Mouse (Mus musculus) adrenal gland, adult (tissue): ENCODE results near the gene Urod.

Experiments used
- DNase-seq, 2 experiments: peaks; one replicate each; pipeline ENCODE4 v3.0.0; 2022 to 2023; ENCODE audit warnings: low spot score in 1 of 2; ENCODE audit not compliant: inconsistent age in 2 of 2

Urod gene

DNA sequence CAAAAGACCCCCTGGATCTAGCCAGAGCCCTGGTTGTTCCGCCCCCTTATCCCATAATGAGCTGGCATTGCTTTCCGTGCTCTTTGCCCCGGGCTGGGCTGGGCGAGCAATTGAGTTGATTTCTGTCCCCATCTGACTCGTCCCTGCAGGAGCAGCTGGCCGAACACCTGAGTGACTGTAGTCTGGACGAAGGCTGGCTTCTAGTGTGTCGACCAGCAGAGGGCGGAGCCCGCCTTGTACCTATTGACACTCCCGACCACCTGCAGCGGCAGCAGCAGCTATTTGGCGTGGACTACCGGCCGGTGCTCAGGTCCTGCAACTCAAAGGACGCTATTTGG, 1.6 kb upstream of the Urod start:
- DNase-seq = peak; percentile 58 to 77

DNA sequence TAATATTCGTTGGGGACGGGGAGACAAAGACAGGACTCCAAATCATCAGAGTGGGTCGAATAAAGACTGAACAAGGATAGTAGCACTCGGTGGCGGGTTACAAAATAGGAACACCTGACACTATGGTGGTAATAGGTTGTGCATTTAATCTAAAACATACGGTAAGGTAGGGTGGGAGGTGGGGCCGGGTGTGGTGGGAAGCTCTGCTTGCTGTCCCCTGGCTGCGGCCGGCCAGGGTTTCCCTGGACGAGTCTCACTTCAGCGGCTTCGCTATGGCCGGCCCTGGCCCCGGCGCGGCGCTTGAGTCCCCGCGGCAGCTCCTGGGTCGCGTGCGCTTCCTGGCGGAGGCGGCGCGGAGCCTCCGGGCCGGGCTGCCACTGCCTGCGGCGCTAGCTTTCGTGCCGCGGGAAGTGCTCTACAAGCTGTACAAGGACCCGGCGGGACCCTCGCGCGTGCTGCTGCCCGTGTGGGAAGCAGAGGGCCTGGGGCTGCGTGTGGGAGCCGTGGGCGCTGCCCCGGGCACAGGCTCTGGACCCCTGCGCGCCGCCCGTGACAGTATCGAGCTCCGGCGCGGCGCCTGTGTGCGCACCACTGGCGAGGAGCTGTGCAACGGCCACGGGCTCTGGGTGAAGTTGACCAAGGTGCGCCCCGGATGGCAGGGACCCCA, 1.1 kb upstream of the Urod start, which contains the start of gene Hectd3:
Hectd3 (plus strand) TSS at position 187 of the 667 bp plus-strand sequence.
- peak; percentile 71 to 89 for DNase-seq

DNA sequence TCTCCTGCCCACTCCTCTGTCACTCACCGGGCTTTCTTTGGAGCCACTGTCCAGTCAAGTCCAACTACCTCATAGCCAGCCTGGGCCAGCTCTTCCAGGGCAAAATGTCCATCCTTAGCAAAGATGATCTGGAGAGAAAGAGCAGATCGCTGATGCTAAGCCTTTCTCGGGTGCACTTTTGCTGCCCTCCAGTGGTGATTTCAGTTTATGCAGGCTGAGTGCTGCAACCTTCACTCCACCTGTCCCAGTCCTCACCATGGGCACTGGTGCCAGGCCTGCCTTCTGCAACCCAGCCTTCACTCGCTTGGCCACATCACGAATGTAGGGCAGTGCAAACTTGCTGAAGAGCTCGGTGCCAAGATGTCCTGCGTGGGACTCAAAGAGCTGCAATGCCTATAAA, 2.8 kb downstream of the Urod start:
- DNase-seq = peak; percentile 76 to 94

DNA sequence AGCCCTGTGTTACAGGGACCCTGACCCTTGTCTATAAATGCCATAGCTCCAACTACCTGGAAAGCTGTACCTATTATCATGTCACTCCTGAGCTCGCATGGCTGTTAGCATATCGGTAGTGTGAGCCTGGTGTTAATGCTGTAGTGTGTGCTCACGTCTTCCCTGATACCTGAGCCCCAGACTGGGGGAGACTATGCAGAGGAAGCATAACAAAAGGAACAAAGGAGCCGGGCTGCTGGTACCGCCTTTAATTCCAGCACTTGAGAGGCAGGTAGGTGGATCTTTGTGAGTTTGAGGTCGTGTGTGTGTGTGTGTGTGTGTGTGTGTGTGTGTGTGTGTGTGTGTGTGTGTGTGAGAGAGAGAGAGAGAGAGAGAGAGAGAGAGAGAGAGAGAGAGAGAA, 4.5 kb downstream of the Urod start:
- no peak for DNase-seq

DNA sequence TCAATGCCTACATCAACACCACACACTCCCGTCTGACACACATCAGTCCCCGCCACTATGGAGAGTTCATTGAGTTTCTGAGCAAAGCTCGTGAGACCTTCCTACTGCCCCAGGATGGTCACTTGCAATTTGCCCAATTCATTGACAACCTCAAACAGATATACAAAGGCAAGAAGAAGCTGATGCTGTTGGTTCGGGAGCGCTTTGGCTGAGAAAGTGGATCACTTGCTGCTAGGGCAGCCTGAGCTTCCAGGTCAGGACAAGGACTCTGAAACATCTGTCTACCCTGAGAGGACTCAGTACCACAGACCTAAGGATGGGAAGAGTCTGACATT, 7.1 kb downstream of the Urod start:
- DNase-seq = no peak

DNA sequence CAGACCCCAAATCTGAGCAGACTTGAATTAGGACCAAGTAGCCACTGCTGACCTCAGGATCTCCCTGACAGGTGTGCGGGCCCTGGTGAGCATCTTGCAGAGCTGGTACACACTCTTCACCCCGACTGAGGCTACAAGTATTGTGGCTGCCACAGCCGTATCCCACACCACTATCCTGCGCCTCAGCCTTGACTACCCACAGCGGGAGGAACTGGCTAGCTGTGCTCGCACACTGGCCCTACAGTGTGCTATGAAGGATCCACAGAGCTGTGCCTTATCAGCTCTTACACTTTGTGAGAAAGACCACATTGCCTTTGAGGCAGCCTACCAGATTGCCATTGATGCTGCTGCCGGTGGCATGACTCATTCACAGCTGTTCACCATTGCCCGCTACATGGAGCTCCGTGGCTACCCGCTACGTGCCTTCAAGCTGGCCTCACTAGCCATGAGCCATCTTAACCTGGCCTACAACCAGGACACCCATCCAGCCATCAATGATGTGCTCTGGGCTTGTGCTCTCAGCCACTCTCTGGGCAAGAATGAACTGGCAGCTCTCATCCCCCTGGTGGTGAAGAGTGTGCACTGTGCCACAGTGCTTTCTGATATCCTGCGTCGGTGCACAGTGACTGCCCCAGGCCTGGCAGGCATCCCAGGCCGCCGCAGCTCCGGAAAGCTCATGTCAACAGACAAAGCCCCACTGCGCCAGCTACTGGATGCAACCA, 7.7 kb downstream of the Urod start:
- peak; percentile 88 to 92 for DNase-seq

DNA sequence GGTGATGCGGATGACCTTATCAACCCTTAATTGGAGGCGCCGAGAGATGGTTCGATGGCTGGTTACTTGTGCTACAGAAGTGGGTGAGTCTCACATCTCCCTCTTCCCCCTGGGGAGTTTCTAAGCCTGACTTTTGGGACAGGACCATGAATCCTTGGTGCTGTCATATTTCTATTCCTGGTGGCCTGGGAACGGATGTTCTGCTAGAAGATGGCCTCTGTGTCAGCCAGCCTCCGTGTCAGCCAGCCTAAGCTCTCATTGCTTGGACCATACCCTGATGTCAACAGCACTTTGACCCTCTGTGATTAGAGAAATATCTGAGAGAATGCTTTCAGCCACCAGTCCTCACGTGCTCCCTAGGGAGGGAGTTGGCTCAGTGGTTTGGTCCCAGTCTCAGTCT, 8.5 kb downstream of the Urod start:
- DNase-seq = no peak

DNA sequence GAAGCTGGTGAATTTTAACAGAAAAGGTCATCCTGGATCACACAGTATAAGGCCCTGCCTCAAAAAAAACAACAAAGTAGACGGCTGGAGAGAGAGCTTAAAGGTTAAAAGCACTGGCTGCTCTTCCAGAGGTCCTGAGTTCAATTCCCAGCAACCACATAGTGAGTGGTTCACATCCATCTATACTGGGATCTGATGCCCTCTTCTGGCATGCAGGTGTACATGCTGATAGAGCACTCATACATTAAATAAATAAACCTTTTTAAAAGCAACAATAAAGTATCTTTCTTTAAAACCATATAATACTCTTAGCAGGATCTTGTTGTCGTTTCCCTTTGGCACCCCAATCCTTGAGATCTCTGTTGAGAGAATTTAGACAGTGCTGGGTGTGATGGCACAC, 17.7 kb downstream of the Urod start:
- no peak for DNase-seq

DNA sequence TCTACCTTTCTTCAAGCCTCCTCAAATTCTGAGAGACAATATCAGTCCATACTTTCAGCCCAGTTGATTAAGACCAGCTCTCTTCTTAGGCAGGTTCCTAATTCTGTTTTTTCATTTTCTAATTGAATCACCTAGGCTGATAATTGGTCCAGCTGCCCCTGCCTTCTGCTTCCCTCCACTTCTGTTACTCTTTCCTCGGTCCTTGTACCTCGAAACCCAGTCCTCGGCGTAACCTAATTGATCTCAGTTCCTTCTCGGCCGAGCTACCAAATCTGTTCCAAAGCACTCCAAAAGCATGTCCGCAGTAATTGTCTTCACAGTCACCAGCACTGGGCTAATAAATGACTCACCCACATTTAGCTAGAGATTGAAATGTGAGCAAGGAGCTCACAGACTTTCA, 39.3 kb downstream of the Urod start:
- DNase-seq = peak in 1 of 2 experiments; percentile 20

DNA sequence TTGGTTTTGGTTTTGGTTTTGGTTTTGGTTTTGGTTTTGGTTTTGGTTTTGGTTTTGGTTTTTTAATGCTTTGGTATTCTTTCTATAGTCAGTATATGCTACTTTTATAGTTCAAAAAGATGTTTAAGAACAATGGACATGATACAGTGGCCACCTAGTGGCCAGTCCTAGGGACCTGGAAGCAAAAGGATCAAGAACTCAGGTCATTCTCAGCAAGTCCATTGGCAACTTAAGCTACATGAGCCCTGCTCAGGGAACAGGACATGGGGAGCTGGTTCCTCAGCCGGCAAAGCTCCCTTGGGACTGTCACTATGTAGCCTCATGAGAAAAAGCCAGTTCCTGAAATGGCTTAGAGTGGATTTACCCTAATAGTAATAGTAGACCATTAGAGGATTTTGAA, 42.6 kb downstream of the Urod start:
- peak in 1 of 2 experiments; percentile 26 for DNase-seq

DNA sequence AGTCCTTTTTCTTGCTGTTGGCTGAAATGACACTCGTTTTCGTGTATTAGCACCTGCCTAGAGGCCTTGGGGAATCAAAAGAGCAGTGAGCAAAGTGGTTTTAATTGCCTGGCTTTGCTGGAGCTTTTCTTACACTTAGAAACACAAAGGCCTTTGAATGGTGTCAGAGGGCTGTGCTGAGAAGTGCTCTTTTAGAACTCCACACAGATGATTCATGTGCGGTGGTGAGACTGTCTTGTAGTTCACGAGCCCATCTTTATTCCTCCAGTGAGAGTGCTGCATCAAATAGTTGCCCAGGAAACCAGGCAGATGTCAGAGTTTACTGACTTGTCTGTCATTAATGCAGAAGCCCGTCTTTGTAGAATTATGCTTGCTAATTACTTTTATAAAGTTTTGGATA, 50.2 kb downstream of the Urod start:
- no peak for DNase-seq

DNA sequence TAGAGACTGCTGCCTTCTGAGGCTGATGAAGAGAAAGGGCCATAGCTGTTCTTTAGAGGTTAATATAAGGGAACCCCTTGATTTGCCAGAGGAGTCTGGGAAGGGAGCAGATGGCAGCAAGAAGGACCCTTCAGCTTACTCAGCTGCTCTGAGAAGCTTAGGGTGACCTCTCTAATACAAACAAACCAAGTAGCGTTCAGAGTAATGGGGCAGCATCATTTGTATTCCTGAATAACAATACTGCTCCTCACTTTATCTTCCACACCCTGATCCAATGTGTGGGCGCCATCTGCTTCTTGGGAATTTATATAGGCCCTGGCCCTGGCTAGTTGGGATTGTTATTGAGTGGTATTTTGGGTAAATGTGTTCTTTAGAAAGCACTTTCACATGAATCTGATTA, 51.5 kb downstream of the Urod start:
- DNase-seq = no peak
